Mouse (Mus musculus) heart, embryonic 11.5 days (tissue): ENCODE data around the gene Smarcd1. TPM values are rescaled to one million over a fixed set of nuclear protein-coding genes. Genes with fewer than 3 reads are reported as not detected.

Experiments
- ATAC-seq: fragments of 200-750 bp; cut with Nextera tagmentation; replicated peaks from 2 replicates; pipeline ENCODE4 v1.8.0; 2017; ENCODE audit warnings: moderate library complexity; ENCODE audit not compliant: insufficient number of reproducible peaks, low FRiP score, low TSS enrichment
- H3K27ac ChIP-seq: fragments of 300-500 bp; sonication (generic); 2 replicates; pipeline ENCODE4 v1.5.1; 2014; ENCODE audit warnings: mild to moderate bottlenecking, low read depth, low read length
- H3K27me3 ChIP-seq: fragments of 300-500 bp; sonication (generic); 2 replicates; pipeline ENCODE4 v1.6.1; 2014; ENCODE audit warnings: mild to moderate bottlenecking, low read length, mixed read lengths; ENCODE audit not compliant: control insufficient read depth, insufficient read depth
- H3K36me3 ChIP-seq: fragments of 300-500 bp; sonication (generic); 2 replicates; pipeline ENCODE4 v1.6.1; 2014; ENCODE audit warnings: mild to moderate bottlenecking, low read length, moderate library complexity, mixed read lengths; ENCODE audit not compliant: control insufficient read depth, insufficient read depth
- H3K4me1 ChIP-seq: fragments of 300-500 bp; sonication (generic); 2 replicates; pipeline ENCODE4 v1.6.1; 2014; ENCODE audit warnings: low read length; ENCODE audit not compliant: control insufficient read depth, insufficient read depth
- H3K4me2 ChIP-seq: fragments of 300-500 bp; sonication (generic); 2 replicates; pipeline ENCODE4 v1.6.1; 2014; ENCODE audit warnings: mild to moderate bottlenecking, moderate library complexity
- H3K4me3 ChIP-seq: fragments of 300-500 bp; sonication (generic); 2 replicates; pipeline ENCODE4 v1.5.1; 2014; ENCODE audit warnings: low read depth, low read length
- H3K9ac ChIP-seq: fragments of 300-500 bp; sonication (generic); 2 replicates; pipeline ENCODE4 v1.6.1; 2014; ENCODE audit warnings: mild to moderate bottlenecking, low read depth, low read length, moderate library complexity
- H3K9me3 ChIP-seq: fragments of 300-500 bp; sonication (generic); replicated peaks from 2 replicates; pipeline ENCODE4 v1.6.1; 2016; ENCODE audit warnings: low read length; ENCODE audit not compliant: control insufficient read depth
- WGBS: fragments of 180-500 bp; shearing (Covaris S2); extraction: QIAGEN DNeasy Blood & Tissue Kit; methylation state at CpG from one replicate; pipeline ENCODE4 v1.1.7; 2014; ENCODE audit not compliant: insufficient replicate concordance; 5-methylcytosine and 5-hydroxymethylcytosine counted together
- polyA plus RNA-seq: library from polyadenylated mRNA; unstranded; fragments of >200 nt; fragmentation: Nextera tagmentation; extraction: Ambion mirVana; gene quantifications from 2 replicates; pipeline ENCODE4 v1.2.1, GENCODE M21; 2014

Smarcd1 gene
- polyA plus RNA-seq, 1 experiment from 2014 or later, result 24.8 TPM

DNA sequence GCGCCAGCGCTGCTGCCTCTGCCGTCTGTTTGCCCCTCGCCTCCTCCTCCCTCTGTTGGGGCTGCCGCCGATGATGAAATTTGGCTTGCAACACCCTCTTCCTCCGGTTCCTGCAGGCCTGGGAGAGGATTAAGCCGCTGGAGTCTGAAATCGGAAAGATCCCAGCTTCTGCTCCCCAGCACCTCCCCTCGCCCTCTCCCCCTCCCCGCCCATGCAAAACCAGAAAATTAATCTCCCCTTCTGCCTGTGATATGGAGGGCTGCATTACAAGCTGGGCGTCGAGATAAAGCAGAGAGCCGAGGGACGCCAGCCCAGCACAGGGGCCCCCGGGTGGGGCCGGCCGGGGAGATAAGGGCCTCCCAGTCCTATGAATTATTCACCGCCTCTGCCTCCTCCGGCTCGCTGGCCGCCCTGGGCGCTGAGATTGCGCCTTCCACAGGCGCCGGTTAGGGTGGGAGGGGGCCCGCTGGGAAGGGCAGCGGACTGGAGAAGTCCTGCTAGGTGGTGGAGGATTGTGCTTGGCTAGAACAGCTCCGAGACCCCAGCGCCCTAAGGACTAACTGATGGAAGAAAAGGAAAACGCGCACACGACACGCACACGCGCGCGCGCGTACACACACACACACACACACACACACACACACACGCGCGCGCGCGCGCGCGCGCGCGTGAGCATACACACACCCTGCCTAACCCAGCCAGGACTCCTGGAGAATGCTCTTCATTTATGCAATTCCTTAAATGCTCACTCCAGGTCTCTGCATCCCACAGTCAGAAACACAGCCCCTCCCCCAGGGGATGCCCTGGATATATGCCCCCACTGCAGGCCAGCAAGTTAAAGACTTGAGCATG is 37.1 kb upstream of the Smarcd1 start:
- Histone ChIP-seq H3K4me2 (peak overlapping the region; percentile 76), H3K4me1 (peaks cover 28% of the 10 kb centered on the region), H3K4me3 (peak overlapping the region; percentile 33), H3K36me3 (no peaks in the 10 kb centered on the region), H3K27ac (peak overlapping the region; percentile 69), H3K27me3 (peaks cover 24% of the 10 kb centered on the region), H3K9me3 (no peaks in the 10 kb centered on the region), H3K9ac (peak overlapping the region; percentile 52)
- WGBS, result under 1% methylated on average over 44 of the region's 52 CpGs
- ATAC-seq, result peak; percentile 78

DNA sequence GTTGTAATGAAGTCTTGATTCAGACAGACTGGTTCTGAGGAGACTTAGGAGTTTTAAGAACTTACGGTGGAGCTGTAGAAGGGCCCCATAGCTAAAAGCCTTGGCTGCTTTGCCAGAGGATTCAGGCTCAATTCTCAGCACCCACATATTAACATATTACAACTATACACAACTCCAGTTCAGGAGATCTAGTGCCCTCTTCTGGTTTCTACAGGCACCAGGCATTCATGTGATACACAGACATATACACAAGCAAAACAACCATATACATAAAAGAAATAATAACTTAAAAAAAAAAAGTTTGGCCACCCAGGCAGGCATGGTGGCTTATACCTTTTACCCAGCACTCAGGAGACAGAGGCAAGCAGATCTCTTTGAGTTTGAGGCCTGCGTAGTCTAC is 34.4 kb upstream of the Smarcd1 start:
- Histone ChIP-seq H3K9me3 (no peaks in the 10 kb centered on the region), H3K4me3 (no peak overlapping the region)
- 95% methylated on average over 2 of the region's 2 CpGs for WGBS

GRCm38 (mm10) chr15:99668881-99669280 is 33.0 kb upstream of the Smarcd1 start:
- no peak overlapping the region for H3K4me3 ChIP-seq
- WGBS, result 3% methylated on average over 12 of the region's 12 CpGs

More for the DNA sequence above, 34.4 kb upstream of the Smarcd1 start:
- H3K9ac ChIP-seq, result no peak overlapping the region
- no peak for ATAC-seq
- H3K27me3 ChIP-seq, result peaks cover 48% of the 10 kb centered on the region
- H3K27ac ChIP-seq, result no peak overlapping the region
- no peak overlapping the region for H3K4me2 ChIP-seq
- peaks cover 28% of the 10 kb centered on the region for H3K4me1 ChIP-seq
- no peaks in the 10 kb centered on the region for H3K36me3 ChIP-seq

GRCm38 (mm10) chr15:99669392-99669791 is 32.5 kb upstream of the Smarcd1 start:
- no peak overlapping the region for H3K27ac ChIP-seq
- H3K9ac ChIP-seq, result no peak overlapping the region
- no peak overlapping the region for H3K4me3 ChIP-seq
- no peaks in the 10 kb centered on the region for H3K9me3 ChIP-seq
- WGBS, result 0% methylated on average over 1 of the region's 1 CpGs
- ATAC-seq, result no peak
- no peaks in the 10 kb centered on the region for H3K36me3 ChIP-seq
- H3K27me3 ChIP-seq, result peaks cover 64% of the 10 kb centered on the region
- H3K4me1 ChIP-seq, result peaks cover 19% of the 10 kb centered on the region
- no peak overlapping the region for H3K4me2 ChIP-seq

More at GRCm38 (mm10) chr15:99668881-99669280, 33.0 kb upstream of the Smarcd1 start:
- Histone ChIP-seq H3K4me2 (peak overlapping the region; percentile 5), H3K36me3 (no peaks in the 10 kb centered on the region), H3K9me3 (no peaks in the 10 kb centered on the region), H3K9ac (no peak overlapping the region), H3K27ac (no peak overlapping the region), H3K27me3 (peaks cover 61% of the 10 kb centered on the region), H3K4me1 (peaks cover 25% of the 10 kb centered on the region)
- no peak for ATAC-seq

GRCm38 (mm10) chr15:99670154-99670821 is 31.6 kb upstream of the Smarcd1 start, which contains the start of gene Asic1:
Gene Asic1, plus strand, starts transcription at chr15:99670368.
- no peak for ATAC-seq
- Histone ChIP-seq H3K36me3 (no peaks in the 10 kb centered on the region), H3K9ac (peak within 1 kb of the TSS; percentile 63; the same call in 1 of the 2 replicates), H3K27me3 (peaks cover 62% of the 10 kb centered on the region), H3K9me3 (no peaks in the 10 kb centered on the region), H3K27ac (no peak within 1 kb of the TSS), H3K4me2 (peak within 1 kb of the TSS; percentile 90), H3K4me3 (peak within 1 kb of the TSS; percentile 47), H3K4me1 (peaks cover 15% of the 10 kb centered on the region)
- 1% methylated on average over 45 of the region's 74 CpGs for WGBS

DNA sequence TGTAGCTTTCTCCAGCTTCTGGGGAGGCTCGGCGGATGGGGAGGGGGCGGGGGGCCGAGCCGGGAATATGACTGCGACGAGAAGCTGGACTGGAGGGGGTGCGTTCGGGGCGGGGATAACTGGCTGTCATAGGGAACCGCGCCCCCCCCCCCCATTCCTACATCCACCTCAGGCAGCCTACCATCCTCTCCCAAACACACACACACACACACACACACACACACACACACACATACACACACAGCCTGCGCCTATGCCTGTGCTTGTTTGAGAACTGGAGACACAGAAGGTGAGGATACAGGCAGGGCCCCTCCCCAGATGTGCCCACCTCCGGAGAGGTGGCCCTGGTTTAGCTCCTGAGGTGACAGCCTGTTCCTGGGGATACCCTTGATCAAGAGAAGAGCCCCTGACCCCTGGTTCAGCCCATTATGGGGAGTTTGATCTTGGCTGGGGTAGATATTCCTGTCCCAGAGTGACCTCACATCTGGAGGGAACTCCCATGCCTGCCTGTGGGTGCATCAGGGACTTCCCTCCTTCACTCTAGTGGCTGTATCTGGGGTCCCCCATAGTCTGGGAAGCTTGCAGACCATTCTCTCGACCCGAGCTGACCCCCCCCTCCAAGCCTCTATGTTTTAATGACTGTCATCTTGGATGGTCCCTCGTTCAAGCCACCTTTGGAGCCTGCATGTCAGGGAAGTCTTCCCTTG is 30.8 kb upstream of the Smarcd1 start:
- Histone ChIP-seq H3K4me3 (peak overlapping the region; percentile 47), H3K4me1 (peaks cover 13% of the 10 kb centered on the region; the same call in 1 of the 2 replicates), H3K27me3 (peaks cover 60% of the 10 kb centered on the region), H3K9ac (peak overlapping the region; percentile 63; the same call in 1 of the 2 replicates), H3K27ac (no peak overlapping the region), H3K36me3 (no peaks in the 10 kb centered on the region), H3K9me3 (no peaks in the 10 kb centered on the region), H3K4me2 (peak overlapping the region; percentile 90)
- WGBS, result 8% methylated on average over 12 of the region's 17 CpGs
- no peak for ATAC-seq

- 64% methylated on average over 14 of the region's 14 CpGs for WGBS
- no peak overlapping the region for H3K9ac ChIP-seq
- H3K4me1 ChIP-seq, result peaks cover 13% of the 10 kb centered on the region; the same call in 1 of the 2 replicates
- H3K27ac ChIP-seq, result no peak overlapping the region
- ATAC-seq, result no peak
- no peaks in the 10 kb centered on the region for H3K9me3 ChIP-seq
- no peak overlapping the region for H3K4me2 ChIP-seq
- no peak overlapping the region for H3K4me3 ChIP-seq
- H3K36me3 ChIP-seq, result no peaks in the 10 kb centered on the region
- H3K27me3 ChIP-seq, result peaks cover 55% of the 10 kb centered on the region
Measured at GRCm38 (mm10) chr15:99671783-99672182, 30.1 kb upstream of the Smarcd1 start.

- Histone ChIP-seq H3K9me3 (no peaks in the 10 kb centered on the region), H3K27me3 (peaks cover 44% of the 10 kb centered on the region), H3K9ac (no peak overlapping the region), H3K27ac (no peak overlapping the region), H3K36me3 (no peaks in the 10 kb centered on the region), H3K4me3 (no peak overlapping the region), H3K4me2 (no peak overlapping the region), H3K4me1 (peaks cover 14% of the 10 kb centered on the region)
- no peak for ATAC-seq
- 64% methylated on average over 3 of the region's 3 CpGs for WGBS
Measured at GRCm38 (mm10) chr15:99674866-99675265, 27.1 kb upstream of the Smarcd1 start.
